Mouse (Mus musculus): ENCODE results near the gene Hexim2.

Gene Hexim2

DNA sequence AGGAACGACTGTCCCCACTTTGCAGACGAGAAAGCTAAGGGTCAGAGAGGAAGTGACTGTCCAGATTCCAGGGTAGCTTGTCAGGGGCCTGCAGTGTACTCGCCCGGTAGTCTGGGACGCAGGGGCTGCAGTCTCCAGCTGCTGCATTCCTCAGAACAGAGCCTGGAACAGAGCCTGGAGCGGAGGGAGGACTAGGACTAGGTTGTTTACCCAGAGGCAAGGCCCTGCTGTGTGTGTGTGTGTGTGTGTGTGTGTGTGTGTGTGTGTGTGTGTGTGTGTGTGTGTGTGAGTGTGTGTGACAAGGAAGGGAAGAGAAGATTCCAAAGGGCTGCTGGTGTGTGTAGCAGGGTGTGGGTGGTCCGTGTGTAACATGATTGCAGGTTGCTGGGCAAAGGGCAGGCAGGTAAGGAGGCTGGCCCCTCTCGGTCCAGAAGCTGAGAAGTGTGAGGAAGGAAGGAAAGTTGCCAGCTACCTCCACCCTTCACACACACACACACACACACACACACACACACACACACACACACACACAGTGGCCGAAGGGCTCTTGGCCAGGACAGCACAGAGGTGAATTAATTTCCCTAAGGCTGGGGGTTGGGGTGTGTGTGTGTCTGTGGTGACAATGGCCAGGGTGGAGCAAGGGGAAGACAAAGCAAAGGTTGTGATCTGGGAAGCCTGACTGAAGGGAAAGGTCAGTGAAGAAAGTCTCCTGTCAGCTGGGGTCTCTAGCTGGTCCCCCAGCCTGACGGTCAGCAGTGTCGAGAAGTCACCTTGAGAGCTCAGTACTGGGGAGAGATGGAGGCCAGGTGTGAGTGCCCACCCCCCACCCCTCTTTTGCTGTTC is 9.1 kb downstream of the Hexim2 start:
- DNase-seq (ENCODE audit: low spot score) = peak; percentile 88

GRCm38 (mm10) chr11:103141944-103142255 is 9.7 kb downstream of the Hexim2 start:
- DNase-seq (ENCODE audit: low spot score) = peak; percentile 71

DNA sequence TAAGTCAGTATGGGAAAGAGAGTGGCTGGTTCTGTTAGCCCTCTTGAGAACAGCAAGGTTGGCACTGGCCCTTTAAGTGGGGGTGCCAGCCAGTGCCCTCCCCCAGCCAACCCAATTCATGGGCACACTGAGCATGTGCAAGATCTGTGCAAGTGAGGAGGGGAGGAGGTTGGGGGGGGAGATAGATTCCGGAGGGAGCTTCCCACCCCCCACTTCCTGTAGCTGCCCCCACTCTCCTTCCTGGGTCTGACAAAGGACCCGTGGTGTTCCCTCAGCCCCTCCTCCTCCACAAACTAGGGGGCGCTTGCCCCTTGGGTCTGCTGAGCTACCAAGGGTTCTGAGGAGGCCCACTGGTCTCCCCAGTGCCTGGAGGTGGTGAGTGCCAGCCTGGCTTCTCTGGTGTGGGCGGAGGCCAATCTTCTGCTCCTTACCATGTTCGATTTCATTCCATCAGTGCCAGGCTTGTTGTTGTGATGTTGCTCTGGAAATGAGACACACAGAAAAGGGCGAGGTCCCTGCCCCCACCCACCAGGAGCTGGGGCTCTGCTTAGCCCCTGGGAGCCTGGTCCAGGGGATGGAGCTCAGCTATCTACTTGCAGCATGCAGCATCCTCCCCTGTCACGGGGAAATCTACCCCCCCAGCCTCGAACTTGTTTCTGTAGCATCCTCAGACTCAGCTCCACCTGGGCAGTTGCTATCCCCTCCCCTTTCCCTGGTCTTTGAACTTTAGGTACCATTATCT is 10.4 kb downstream of the Hexim2 start:
- DNase-seq (ENCODE audit: low spot score) = peak; percentile 70

DNA sequence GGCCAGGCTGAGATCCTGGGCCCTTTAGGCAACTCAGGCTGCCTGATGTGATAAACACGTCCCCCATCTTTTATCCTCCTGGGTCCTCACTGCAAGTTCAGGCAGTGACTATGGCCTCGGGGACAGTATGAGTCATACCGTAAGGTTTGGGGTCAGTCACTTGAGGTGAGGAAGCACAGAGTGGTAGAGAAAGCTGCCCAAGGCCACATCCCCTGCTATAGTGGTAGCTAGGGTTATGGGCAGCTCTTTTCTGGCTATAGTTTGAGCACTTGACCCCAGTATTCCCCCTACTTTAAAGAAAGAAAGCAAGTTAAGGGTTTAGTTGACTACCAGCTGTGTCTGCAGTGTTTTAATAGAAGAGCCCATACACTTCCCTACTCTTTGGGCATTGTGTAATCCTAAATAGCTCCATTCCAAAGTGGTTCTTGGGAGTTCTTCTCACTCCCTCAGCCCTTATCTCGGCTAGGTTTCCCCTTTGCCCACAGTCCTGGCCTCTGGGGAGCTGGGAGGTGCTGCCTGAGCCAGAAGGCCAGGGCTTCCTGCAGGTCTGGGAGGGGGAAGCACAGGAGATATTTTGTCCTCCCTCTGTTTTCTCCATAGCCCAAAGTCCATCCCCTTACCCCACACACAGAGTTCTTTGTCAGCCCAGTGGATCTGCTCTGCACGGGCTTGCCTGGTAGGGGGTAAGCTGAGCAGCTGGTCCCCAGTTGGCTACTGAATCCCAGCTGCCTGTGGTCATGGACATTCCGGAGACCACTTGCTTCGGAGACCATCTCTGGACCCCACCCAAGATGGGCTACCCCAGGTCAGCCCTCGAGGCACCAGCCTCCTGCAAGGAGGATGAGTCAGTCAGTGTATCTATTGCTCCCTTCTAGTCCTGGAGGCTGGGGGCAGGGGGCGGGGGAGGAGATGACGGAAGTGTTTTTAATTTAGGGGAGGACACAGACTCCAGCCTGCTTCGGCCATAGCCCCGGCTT is 12.4 kb downstream of the Hexim2 start:
- DNase-seq (ENCODE audit: low spot score) = peak; percentile 84

- DNase-seq (ENCODE audit: low spot score) = no peak
Observed at GRCm38 (mm10) chr11:103146386-103146785, 14.2 kb downstream of the Hexim2 start.

- DNase-seq (ENCODE audit: low spot score) = no peak
Observed at GRCm38 (mm10) chr11:103147766-103148165, 15.5 kb downstream of the Hexim2 start.

DNA sequence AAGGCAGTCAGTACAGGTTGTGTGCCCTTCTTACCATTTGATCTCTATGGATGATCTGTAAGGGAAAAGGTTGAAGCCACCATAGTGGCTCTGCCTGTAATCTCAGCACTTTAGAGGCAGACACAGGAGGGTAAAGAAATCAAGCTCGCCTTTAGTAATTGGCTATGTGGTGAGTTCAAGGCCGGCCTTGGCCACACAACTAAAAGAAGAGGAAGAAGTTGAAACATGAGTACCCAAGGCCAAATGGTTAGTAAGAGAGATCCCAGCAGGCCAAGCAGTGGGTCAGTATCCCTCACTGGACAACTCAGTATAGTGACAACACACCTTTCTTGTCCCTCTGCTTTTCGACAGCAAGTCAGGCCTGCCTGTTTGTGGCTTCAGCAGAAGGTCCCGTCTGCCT is 17.5 kb downstream of the Hexim2 start:
- no peak for DNase-seq (ENCODE audit: low spot score)

GRCm38 (mm10) chr11:103158621-103159478 is 26.6 kb downstream of the Hexim2 start:
- peak; percentile 97 for DNase-seq (ENCODE audit: low spot score)

DNA sequence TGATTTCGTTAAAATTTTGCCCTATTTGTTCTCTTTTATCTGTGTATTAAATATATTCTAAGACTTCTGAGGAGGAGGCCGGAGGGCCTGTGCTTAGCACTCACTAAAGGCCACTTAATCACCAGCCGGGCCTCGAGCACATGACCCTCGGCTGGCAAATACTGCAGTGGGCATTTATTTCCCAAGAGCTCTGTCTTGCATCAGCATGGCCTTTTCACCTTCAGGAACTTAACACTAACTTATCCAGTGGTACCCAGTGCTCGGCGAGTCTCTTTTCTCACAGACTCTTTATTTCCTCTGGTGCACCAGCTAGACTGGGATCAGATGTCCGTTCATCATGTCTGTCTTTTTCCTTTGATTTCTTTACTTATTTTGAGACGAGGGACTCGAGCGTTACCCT is 28.5 kb downstream of the Hexim2 start:
- DNase-seq (ENCODE audit: low spot score) = peak; percentile 45

GRCm38 (mm10) chr11:103161449-103161848 is 29.2 kb downstream of the Hexim2 start:
- DNase-seq (ENCODE audit: low spot score) = no peak

DNA sequence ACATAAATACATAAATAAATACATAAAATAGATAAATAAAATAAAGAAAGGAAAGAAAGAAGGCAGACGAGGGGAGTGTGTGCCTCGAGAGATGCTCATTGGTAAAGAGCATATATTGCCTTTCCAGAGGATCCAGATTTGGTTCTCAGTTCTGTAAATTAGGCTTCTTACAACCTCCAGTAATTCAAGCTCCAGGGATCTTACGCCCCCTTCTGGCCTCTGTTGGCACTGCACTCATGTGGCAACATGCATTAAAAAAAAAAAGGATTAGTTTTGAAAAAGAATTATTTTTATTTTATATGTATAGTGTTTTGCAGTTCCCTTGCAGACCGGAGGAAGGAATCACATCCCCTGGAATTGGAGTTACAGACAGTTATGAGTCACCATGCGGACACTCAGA is 29.9 kb downstream of the Hexim2 start:
- DNase-seq (ENCODE audit: low spot score) = peak; percentile 42

DNA sequence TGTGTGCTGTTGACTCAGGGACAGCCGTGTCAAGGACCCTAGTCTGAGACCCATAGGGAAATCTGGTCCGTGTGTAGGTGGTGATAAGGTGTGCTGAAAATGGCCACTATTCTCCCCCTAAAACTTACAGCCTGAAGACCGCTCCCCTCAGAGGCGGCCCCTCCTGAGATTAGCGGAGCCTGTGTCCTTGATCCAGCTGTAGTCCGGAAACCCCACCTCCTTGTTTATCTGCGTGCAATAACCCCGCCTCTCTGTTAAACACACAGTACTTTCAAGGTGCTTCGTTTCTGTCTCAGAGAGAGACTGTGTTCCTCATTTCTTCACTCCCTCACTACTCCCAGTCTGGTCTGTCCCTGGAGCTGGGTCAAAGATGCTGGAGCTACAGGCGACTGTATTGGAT is 32.2 kb downstream of the Hexim2 start:
- no peak for DNase-seq (ENCODE audit: low spot score)

GRCm38 (mm10) chr11:103168690-103169390 is 36.6 kb downstream of the Hexim2 start:
- peak; percentile 80 for DNase-seq (ENCODE audit: low spot score)

GRCm38 (mm10) chr11:103169664-103170063 is 37.4 kb downstream of the Hexim2 start:
- no peak for DNase-seq (ENCODE audit: low spot score)

DNA sequence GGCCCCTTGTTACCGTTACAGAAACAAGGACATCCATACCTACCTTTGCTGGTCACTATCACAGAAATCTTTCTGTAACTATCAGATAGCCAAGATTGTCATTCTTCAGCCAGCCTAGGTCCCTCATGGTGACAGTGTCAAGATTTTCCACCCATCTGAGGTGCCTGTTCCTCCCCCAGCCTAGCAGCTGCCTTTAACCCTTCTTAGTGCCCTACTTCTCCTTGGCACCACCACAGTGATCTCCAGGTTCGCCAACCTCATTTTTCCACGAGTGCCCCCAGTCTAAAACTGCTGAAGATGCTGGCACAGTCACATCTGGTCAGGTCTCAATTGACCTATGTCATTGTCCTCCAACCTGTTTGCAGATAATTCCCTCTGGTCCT is 37.9 kb downstream of the Hexim2 start:
- DNase-seq (ENCODE audit: low spot score) = no peak

DNA sequence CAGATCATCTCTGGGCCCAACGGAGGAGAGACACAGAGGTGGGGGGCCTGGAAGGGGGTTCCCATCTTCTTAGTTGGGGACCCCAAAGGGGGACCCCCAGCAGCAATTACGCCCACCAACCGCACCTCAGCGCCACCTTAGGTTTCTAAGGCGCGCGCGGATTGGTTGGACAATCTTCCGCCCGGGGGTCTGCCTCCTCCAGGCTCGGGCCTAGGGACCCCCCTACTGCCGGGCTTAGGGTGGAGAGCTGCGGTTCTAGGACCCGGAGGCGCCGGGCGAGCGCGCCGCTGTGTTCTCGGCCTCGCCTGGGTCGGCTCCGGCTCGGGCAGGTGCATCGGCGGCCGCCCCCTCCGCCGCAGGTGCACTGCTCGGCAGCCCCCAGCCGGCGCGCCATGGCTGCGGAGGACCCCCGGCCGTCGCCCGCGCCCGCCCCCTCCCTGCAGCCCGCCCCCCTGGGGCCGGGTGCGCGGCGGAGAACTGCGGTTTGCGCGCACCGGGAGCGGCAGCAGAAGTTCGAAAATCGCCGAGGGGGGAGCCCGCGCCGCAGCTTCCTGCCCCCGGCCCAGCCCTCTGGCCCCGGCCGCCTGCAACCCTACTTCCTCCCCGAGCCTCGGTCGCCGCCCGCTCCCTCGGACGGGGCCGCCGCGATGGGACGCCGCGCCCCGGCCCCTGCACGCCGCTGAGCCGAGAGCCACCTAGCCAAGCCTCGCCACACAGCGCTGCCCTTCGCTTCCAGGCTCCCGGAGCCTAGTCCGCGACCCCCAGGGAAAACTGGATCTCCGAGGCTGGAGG is 38.5 kb downstream of the Hexim2 start, which contains the start of gene Fmnl1:
TSS of gene Fmnl1 (plus strand) at position 614 of the 792 bp plus-strand sequence.
- DNase-seq (ENCODE audit: low spot score) = no peak

- DNase-seq (ENCODE audit: low spot score) = no peak
Observed at GRCm38 (mm10) chr11:103171286-103171620, 39.0 kb downstream of the Hexim2 start.

GRCm38 (mm10) chr11:103171703-103172391 is 39.6 kb downstream of the Hexim2 start:
- DNase-seq (ENCODE audit: low spot score) = no peak

- no peak for DNase-seq (ENCODE audit: low spot score)
Observed at GRCm38 (mm10) chr11:103172392-103173040, 40.3 kb downstream of the Hexim2 start.
